Mouse (Mus musculus): ENCODE data around the gene AI837181. TPM values are rescaled to one million over a fixed set of nuclear protein-coding genes. Genes with fewer than 3 reads are reported as not detected.

AI837181 gene
- polyA plus RNA-seq, 1 experiment from 2014 or later = 40.8 TPM

DNA sequence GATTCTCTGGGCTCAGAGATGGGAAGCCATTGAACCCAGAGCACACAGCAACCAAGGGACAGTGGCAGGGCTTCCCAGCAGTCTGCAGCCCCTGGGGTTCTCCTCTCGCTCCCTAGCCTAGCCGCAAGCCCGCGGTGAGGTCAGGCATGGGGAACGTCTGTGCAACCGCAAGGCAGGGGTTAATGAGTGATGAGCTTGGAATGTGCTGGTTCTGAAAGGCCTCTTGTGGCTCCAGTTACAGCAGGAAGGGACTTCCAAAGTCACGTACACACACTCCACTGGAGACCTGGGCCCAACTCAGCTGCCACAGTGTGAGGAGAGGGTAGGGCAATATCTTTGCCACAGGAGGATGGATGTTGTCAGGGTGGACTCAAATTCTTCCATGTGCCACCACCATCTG lies 20.0 kb downstream of the AI837181 start:
- no peak for TF ChIP-seq CTCF (IDR thresholded peaks at IDR 0.05; ENCODE audit: low read depth)
- H3K9ac ChIP-seq = no peak overlapping the region
- peaks cover 35% of the 10 kb centered on the region for H3K27me3 ChIP-seq (ENCODE audit: insufficient read depth, low read length)
- H3K4me1 ChIP-seq (ENCODE audit: insufficient read depth) = no peaks in the 10 kb centered on the region
- H3K4me2 ChIP-seq = no peak overlapping the region
- no peak for ATAC-seq (ENCODE audit: insufficient read depth)
- H3K27ac ChIP-seq (ENCODE audit: low read depth) = no peak overlapping the region
- no peak for DNase-seq
- 0 out of 2 replicates have a peak, but pooled peaks cover 4% of the 10 kb centered on the region for H3K9me3 ChIP-seq (ENCODE audit: low read depth, low read length)
- H3K4me3 ChIP-seq (ENCODE audit: low read depth, low read length) = no peak overlapping the region
- H3K36me3 ChIP-seq (ENCODE audit: insufficient read depth) = no peaks in the 10 kb centered on the region
- WGBS = 21% methylated on average over 7 of the region's 7 CpGs

GRCm38 (mm10) chr19:5445747-5446146 lies 20.8 kb downstream of the AI837181 start:
- H3K4me2 ChIP-seq = no peak overlapping the region
- H3K4me1 ChIP-seq (ENCODE audit: insufficient read depth) = no peaks in the 10 kb centered on the region
- H3K9ac ChIP-seq = no peak overlapping the region
- ATAC-seq (ENCODE audit: insufficient read depth) (no peak), DNase-seq (no peak)
- TF ChIP-seq CTCF (IDR thresholded peaks at IDR 0.05; ENCODE audit: low read depth) = no peak
- no peak overlapping the region for H3K4me3 ChIP-seq (ENCODE audit: low read depth, low read length)
- H3K36me3 ChIP-seq (ENCODE audit: insufficient read depth) = no peaks in the 10 kb centered on the region
- no peak overlapping the region for H3K27ac ChIP-seq (ENCODE audit: low read depth)
- H3K9me3 ChIP-seq (ENCODE audit: low read depth, low read length) = no peaks in the 10 kb centered on the region
- H3K27me3 ChIP-seq (ENCODE audit: insufficient read depth, low read length) = peaks cover 43% of the 10 kb centered on the region
- WGBS = 90% methylated on average over 5 of the region's 5 CpGs

GRCm38 (mm10) chr19:5447515-5448353 lies 22.8 kb downstream of the AI837181 start, which contains the start of gene Fosl1:
Gene Fosl1, plus strand, starts transcription at chr19:5447547.
- Histone ChIP-seq H3K27ac (ENCODE audit: low read depth) (no peak within 1 kb of the TSS), H3K36me3 (ENCODE audit: insufficient read depth) (no peaks in the 10 kb centered on the region), H3K9me3 (ENCODE audit: low read depth, low read length) (no peaks in the 10 kb centered on the region), H3K4me2 (peak within 1 kb of the TSS; percentile 96), H3K9ac (peak within 1 kb of the TSS; percentile 40), H3K27me3 (ENCODE audit: insufficient read depth, low read length) (peaks cover 45% of the 10 kb centered on the region), H3K4me1 (ENCODE audit: insufficient read depth) (no peaks in the 10 kb centered on the region), H3K4me3 (ENCODE audit: low read depth, low read length) (peak within 1 kb of the TSS; percentile 54)
- TF ChIP-seq CTCF (IDR thresholded peaks at IDR 0.05; ENCODE audit: low read depth) = no peak
- ATAC-seq (ENCODE audit: insufficient read depth) (peak; percentile 50), DNase-seq (peak; percentile 80)
- under 1% methylated on average over 70 of the region's 70 CpGs for WGBS

- no peak for TF ChIP-seq CTCF (IDR thresholded peaks at IDR 0.05; ENCODE audit: low read depth)
- H3K4me1 ChIP-seq (ENCODE audit: insufficient read depth) = no peaks in the 10 kb centered on the region
- peaks cover under 1% of the 10 kb centered on the region; the same call in 1 of the 2 replicates for H3K36me3 ChIP-seq (ENCODE audit: insufficient read depth)
- no peak overlapping the region for H3K9ac ChIP-seq
- 4% methylated on average over 36 of the region's 36 CpGs for WGBS
- H3K27me3 ChIP-seq (ENCODE audit: insufficient read depth, low read length) = peaks cover 45% of the 10 kb centered on the region
- DNase-seq (peak; percentile 40), ATAC-seq (ENCODE audit: insufficient read depth) (0 out of 2 replicates have a peak, but pooled peaks have one; percentile 18)
- H3K4me2 ChIP-seq = peak overlapping the region; percentile 96
- H3K4me3 ChIP-seq (ENCODE audit: low read depth, low read length) = peak overlapping the region; percentile 54
- no peaks in the 10 kb centered on the region for H3K9me3 ChIP-seq (ENCODE audit: low read depth, low read length)
- no peak overlapping the region for H3K27ac ChIP-seq (ENCODE audit: low read depth)
Measured at GRCm38 (mm10) chr19:5448354-5449150, 23.6 kb downstream of the AI837181 start.

DNA sequence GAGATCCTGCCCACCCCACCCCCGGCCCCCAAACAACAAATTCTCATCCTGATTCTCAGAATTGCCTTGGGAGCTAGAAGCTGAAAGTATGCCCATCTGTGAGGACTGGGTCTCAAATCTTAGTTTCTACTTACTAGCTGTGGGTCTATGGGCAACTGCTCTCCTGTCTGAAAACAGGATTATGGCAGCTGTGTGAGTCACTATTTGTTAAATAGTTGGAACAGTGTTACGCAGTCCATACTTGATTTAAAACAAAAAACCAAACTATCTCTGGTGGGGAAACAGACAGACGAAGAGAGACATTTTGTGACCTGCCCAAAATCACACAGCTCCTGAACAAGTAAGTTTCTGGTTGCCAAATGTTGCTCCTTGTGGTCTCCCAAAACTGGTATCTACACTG lies 24.7 kb downstream of the AI837181 start:
- ATAC-seq (ENCODE audit: insufficient read depth) = no peak
- Histone ChIP-seq H3K4me1 (ENCODE audit: insufficient read depth) (no peaks in the 10 kb centered on the region), H3K4me3 (ENCODE audit: low read depth, low read length) (no peak overlapping the region), H3K4me2 (no peak overlapping the region), H3K36me3 (ENCODE audit: insufficient read depth) (peaks cover 8% of the 10 kb centered on the region), H3K27ac (ENCODE audit: low read depth) (no peak overlapping the region), H3K9ac (no peak overlapping the region), H3K9me3 (ENCODE audit: low read depth, low read length) (no peaks in the 10 kb centered on the region), H3K27me3 (ENCODE audit: insufficient read depth, low read length) (peaks cover 45% of the 10 kb centered on the region)
- WGBS = 82% methylated on average over 3 of the region's 3 CpGs
- TF ChIP-seq CTCF (IDR thresholded peaks at IDR 0.05; ENCODE audit: low read depth) = no peak
- no peak for DNase-seq

GRCm38 (mm10) chr19:5451766-5452165 lies 26.8 kb downstream of the AI837181 start:
- no peak for ATAC-seq (ENCODE audit: insufficient read depth)
- Histone ChIP-seq H3K4me2 (no peak overlapping the region), H3K9ac (no peak overlapping the region), H3K4me3 (ENCODE audit: low read depth, low read length) (no peak overlapping the region), H3K36me3 (ENCODE audit: insufficient read depth) (peaks cover 10% of the 10 kb centered on the region), H3K27me3 (ENCODE audit: insufficient read depth, low read length) (peaks cover 42% of the 10 kb centered on the region), H3K27ac (ENCODE audit: low read depth) (no peak overlapping the region), H3K9me3 (ENCODE audit: low read depth, low read length) (no peaks in the 10 kb centered on the region), H3K4me1 (ENCODE audit: insufficient read depth) (peaks cover 4% of the 10 kb centered on the region; the same call in 1 of the 2 replicates)
- 69% methylated on average over 6 of the region's 6 CpGs for WGBS
- no peak for DNase-seq
- 0 out of 2 replicates have a peak, but pooled peaks have one; percentile 11 for TF ChIP-seq CTCF (IDR thresholded peaks at IDR 0.05; ENCODE audit: low read depth)

- Histone ChIP-seq H3K36me3 (ENCODE audit: insufficient read depth) (peaks cover 10% of the 10 kb centered on the region), H3K9me3 (ENCODE audit: low read depth, low read length) (no peaks in the 10 kb centered on the region), H3K4me2 (peak overlapping the region; percentile 99), H3K4me1 (ENCODE audit: insufficient read depth) (peaks cover 4% of the 10 kb centered on the region), H3K27ac (ENCODE audit: low read depth) (no peak overlapping the region), H3K4me3 (ENCODE audit: low read depth, low read length) (peak overlapping the region; percentile 84), H3K27me3 (ENCODE audit: insufficient read depth, low read length) (peaks cover 9% of the 10 kb centered on the region), H3K9ac (peak overlapping the region; percentile 78; the same call in 1 of the 2 replicates)
- no peak for TF ChIP-seq CTCF (IDR thresholded peaks at IDR 0.05; ENCODE audit: low read depth)
- ATAC-seq (ENCODE audit: insufficient read depth) (no peak), DNase-seq (no peak)
- 76% methylated on average over 12 of the region's 12 CpGs for WGBS
Measured at GRCm38 (mm10) chr19:5455037-5455436, 30.1 kb downstream of the AI837181 start.
